Mouse (Mus musculus) cerebellum, postnatal 14 days (tissue): ENCODE data around the gene BC051665.

ENCODE experiments used
- DNase-seq, 2 experiments: peaks; one replicate each; pipeline ENCODE4 v3.0.0; 2021; ENCODE audit warnings: mixed read lengths in 2 of 2

BC051665 gene

DNA sequence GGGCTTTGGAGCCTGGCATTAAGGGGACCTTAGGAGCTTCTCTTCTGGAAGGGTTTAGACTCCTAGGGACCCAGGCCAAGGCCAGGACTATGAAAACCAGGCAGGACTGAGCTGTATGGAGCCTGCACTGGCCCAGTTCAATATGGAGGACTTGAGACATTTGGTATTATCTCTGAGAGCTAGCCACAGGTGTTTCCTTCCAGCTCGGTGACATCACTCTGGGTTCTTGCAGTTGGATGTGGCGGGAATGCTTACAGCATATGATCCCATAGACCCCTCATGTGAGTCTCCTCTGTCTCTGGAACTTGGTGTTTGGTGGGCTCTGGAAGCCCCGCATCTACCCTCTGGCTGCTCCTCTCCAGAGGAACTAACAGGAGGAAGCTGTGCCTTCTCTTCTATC is 43.6 kb downstream of the BC051665 start:
- DNase-seq = no peak

DNA sequence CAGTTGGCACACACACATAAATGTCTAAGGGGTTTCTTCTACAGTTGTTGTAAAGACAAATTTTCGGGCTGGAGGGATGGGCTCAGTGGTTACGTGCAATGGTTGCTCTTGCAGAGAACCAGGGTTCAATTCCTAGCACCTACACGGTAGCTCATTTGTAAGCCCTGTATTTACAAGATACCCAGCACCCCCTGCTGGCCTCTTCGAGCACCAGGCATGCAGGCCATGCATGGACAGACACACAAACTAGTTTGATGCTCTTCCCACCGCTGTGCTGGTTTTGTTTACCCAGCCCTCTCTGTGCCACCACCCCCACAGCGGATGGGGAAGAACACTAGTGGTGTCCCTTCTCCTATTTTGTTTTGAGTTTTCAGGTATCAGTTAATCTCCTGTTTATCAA is 45.9 kb downstream of the BC051665 start:
- DNase-seq = no peak

- peak; percentile 85 to 86 for DNase-seq
These were observed 47.7 kb downstream of the BC051665 start for GRCm38 (mm10) chr13:60738429-60738828.

DNA sequence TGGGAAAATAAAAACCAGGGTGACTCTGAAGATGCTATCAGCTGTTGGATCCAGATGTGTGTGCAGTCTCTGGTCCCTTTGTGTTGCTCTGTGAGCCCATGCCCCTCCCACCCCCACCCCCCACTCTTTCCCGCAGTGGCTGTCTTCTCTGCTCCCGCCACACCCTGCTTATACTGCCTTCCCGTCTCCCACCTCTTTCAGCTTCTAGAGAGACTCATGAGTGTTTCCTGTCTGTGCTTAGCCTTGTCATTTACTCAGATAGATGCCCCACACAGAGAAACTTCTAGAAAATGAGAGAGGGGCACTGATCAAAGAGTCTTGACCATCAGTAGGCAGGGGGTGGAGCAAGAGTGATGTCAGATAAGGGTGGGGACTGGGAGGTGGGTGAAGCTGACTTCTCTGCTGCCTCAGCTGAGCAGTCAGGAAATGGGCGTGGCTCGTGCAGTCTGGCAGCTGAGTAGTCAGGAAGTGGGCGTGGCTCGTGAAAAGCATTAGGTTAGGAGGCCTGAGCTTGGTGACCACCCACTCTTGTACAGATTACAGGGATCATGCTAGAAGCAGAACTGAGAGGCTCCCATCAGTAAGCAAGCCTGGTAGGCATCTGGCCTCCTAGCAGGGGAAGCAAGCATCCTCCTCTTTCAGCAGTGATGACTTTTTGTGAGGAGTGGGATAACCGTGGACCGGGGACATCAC is 48.4 kb downstream of the BC051665 start:
- no peak for DNase-seq

- no peak for DNase-seq
These were observed 49.6 kb downstream of the BC051665 start for GRCm38 (mm10) chr13:60736421-60737105.

- DNase-seq = peak; percentile 67 to 80
These were observed 50.9 kb downstream of the BC051665 start for GRCm38 (mm10) chr13:60735306-60735705.
